9 mouse cellular contexts compared by ENCODE assay signal in the genomic region with DNA sequence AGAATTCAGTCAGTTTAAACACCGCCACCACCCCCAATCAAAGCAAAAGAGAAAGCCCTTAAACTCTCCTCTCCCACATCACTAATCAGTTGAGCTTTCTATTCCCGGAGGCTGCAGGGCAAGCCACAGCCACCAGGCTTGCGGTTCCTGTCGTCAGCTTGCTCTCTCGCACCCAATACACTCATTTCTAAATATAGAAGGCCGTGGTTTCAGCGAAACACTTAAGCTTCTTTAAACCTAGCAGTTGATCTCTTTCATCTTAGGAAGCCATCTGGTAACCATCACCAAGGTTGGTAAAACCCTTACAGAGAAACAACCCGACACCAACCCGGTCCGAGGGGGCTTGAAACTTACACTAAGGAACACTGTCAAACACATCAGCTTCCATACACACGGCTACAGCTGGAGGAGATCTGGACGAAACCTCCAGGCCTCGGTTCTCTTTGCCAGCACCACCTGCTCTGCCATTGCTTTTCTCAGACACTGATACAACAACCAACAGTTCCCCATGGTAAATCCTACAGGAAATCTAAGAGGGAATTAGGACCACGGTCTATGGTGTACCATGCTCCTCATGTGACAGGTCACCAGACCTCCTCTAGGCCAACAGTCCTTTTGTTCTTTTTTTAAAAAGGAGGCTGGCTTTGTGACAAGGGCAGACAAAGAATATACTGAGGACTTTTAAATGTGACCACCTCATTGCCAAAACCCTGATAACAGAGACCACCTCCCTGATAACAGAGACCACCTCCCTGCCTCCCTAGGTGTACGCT. TPM values are rescaled to one million over a fixed set of nuclear protein-coding genes. Genes with fewer than 3 reads are reported as not detected.
A peak's percentile ranks its signal among the peaks of the same experiment; 100 is the strongest.
DNase-seq lines count a peak whose midpoint lies in the region; ATAC-seq and TF ChIP-seq lines count a peak whose summit lies in the region.
"Had no signal": no experiment of that assay in that cellular context is flagged by ENCODE, and none has a peak within 500 bp of the region (broad histone marks: within the 10 kb centered on the region; RNA-seq: fewer than 3 reads in every experiment).

No protein-coding gene starts in this region.

- 63% methylated on average over 15 of the region's 15 CpGs for WGBS in lung, postnatal 0 days
- WGBS in heart, embryonic 10.5 days, result 31% methylated on average over 15 of the region's 15 CpGs
- WGBS in midbrain, embryonic 15.5 days, result 84% methylated on average over 15 of the region's 15 CpGs

- H3K9me3 ChIP-seq in lung, postnatal 0 days (ENCODE audit: low read length), result no peaks in the 10 kb centered on the region
- no peaks in the 10 kb centered on the region for H3K9me3 ChIP-seq in heart, embryonic 10.5 days
- peaks cover 6% of the 10 kb centered on the region for H3K9me3 ChIP-seq in megakaryocyte, embryonic 14.5 days
- H3K9me3 ChIP-seq in midbrain, embryonic 15.5 days, result no peaks in the 10 kb centered on the region

- H3K27ac ChIP-seq in lung, postnatal 0 days (ENCODE audit: low read length), result no peak overlapping the region
- peak overlapping the region; percentile 86 for H3K27ac ChIP-seq in heart, embryonic 10.5 days
- H3K27ac ChIP-seq in midbrain, embryonic 15.5 days, result no peak overlapping the region

- DNase-seq in lung, postnatal 25 days (ENCODE audit: low spot score), result peak; percentile 18
- no peak for DNase-seq in lung, postnatal 0 days (ENCODE audit: low spot score)
- DNase-seq in heart, embryonic 10.5 days (ENCODE audit: low spot score), result peak; percentile 89
- peak; percentile 22 to 41 for DNase-seq in thymus, postnatal 36 days
- DNase-seq in cerebellum, adult 11 months, result no peak
- no peak for DNase-seq in Muller cell, postnatal 12 days (ENCODE audit: inconsistent ontology term)

- no peak for ATAC-seq in lung, postnatal 0 days
- ATAC-seq in midbrain, embryonic 15.5 days (replicated peaks), result no peak
- ATAC-seq: midbrain, embryonic 16.5 days had no signal

- no peak overlapping the region for H3K4me2 ChIP-seq in lung, postnatal 0 days (replicated peaks; ENCODE audit: low read depth, low read length)
- H3K4me2 ChIP-seq in midbrain, embryonic 15.5 days, result no peak overlapping the region

- no peak overlapping the region for H3K4me3 ChIP-seq in lung, postnatal 0 days (ENCODE audit: low read depth, low read length)
- peak overlapping the region; percentile 36; the same call in 1 of the 2 replicates for H3K4me3 ChIP-seq in heart, embryonic 10.5 days
- peak overlapping the region; percentile 69 for H3K4me3 ChIP-seq in megakaryocyte, embryonic 14.5 days (replicated peaks)
- H3K4me3 ChIP-seq in midbrain, embryonic 15.5 days, result no peak overlapping the region

- H3K9ac ChIP-seq in lung, postnatal 0 days (replicated peaks; ENCODE audit: low read depth), result no peak overlapping the region
- H3K9ac ChIP-seq in midbrain, embryonic 15.5 days, result no peak overlapping the region

- TF ChIP-seq CTCF in lung, postnatal 0 days (IDR thresholded peaks at IDR 0.05), result no peak

- TF ChIP-seq EP300 in lung, postnatal 0 days (IDR thresholded peaks at IDR 0.05), result no peak

- H3K27me3 ChIP-seq in lung, postnatal 0 days (replicated peaks; ENCODE audit: insufficient read depth, low read length), result no peaks in the 10 kb centered on the region
- no peaks in the 10 kb centered on the region for H3K27me3 ChIP-seq in heart, embryonic 10.5 days (ENCODE audit: insufficient read depth, poor library complexity, severe bottlenecking)
- H3K27me3 ChIP-seq in megakaryocyte, embryonic 14.5 days (replicated peaks), result peaks cover 21% of the 10 kb centered on the region
- no peaks in the 10 kb centered on the region for H3K27me3 ChIP-seq in midbrain, embryonic 15.5 days (replicated peaks)

- no peaks in the 10 kb centered on the region for H3K4me1 ChIP-seq in lung, postnatal 0 days (ENCODE audit: insufficient read depth, low read depth, low read length)
- H3K4me1 ChIP-seq in heart, embryonic 10.5 days, result peaks cover 34% of the 10 kb centered on the region
- H3K4me1 ChIP-seq in megakaryocyte, embryonic 14.5 days, result peaks cover 10% of the 10 kb centered on the region
- no peaks in the 10 kb centered on the region for H3K4me1 ChIP-seq in midbrain, embryonic 15.5 days

- H3K36me3 ChIP-seq in lung, postnatal 0 days (ENCODE audit: insufficient read depth, low read length), result peaks cover 4% of the 10 kb centered on the region; the same call in 1 of the 2 replicates
- H3K36me3 ChIP-seq in heart, embryonic 10.5 days, result peaks cover 17% of the 10 kb centered on the region
- H3K36me3 ChIP-seq in megakaryocyte, embryonic 14.5 days (replicated peaks; ENCODE audit: low read length), result no peaks in the 10 kb centered on the region
- H3K36me3 ChIP-seq in midbrain, embryonic 15.5 days (replicated peaks), result no peaks in the 10 kb centered on the region

RNA-seq across cellular contexts. Expression of a gene that starts 46.1 kb away (rescaled TPM):
- polyA plus RNA-seq in lung, postnatal 0 days (2015; fragmentation: Nextera tagmentation; extraction: Ambion mirVana), result 11.0 and 13.0 TPM in 2 replicates
- polyA plus RNA-seq in heart, embryonic 10.5 days (2016; fragmentation: Nextera tagmentation; extraction: Ambion mirVana), result 35.8 and 40.0 TPM in 2 replicates
- 2.3 TPM in 1 of 2 replicates, not detected in the other for polyA plus RNA-seq in megakaryocyte, embryonic 14.5 days (2012; ENCODE audit: insufficient read depth, low replicate concordance)
- 13.6 and 14.0 TPM in 2 replicates for polyA plus RNA-seq in midbrain, embryonic 15.5 days (2015; fragmentation: Nextera tagmentation; extraction: Ambion mirVana)

Comparison
In these comparisons a context has a peak if more than half of its experiments do, and no peak if none do; other contexts are left out.
1. DNase-seq: peak in lung, postnatal 25 days (single experiment), heart, embryonic 10.5 days (single experiment) and thymus, postnatal 36 days (2 of 2); none in lung, postnatal 0 days (single experiment), cerebellum, adult 11 months (single experiment) and Muller cell, postnatal 12 days (single experiment).
2. H3K4me3 ChIP-seq: peak in heart, embryonic 10.5 days (single experiment) and megakaryocyte, embryonic 14.5 days (single experiment); none in lung, postnatal 0 days (single experiment) and midbrain, embryonic 15.5 days (single experiment).